Mouse (Mus musculus) testis, adult 2 months (tissue): Measurements from ENCODE around the gene Cdk4.

ENCODE experiments used
- CTCF ChIP-seq: fragments of 200-500 bp; IDR thresholded peaks from 2 replicates; pipeline ENCODE4 v1.5.1; 2012; ENCODE audit warnings: low read depth, mild to moderate bottlenecking, inconsistent platforms, low read length, moderate library complexity; ENCODE audit not compliant: control insufficient read depth, insufficient read depth, insufficient replicate concordance
- POLR2A ChIP-seq: fragments of 200-500 bp; IDR thresholded peaks from 2 replicates; pipeline ENCODE4 v1.6.1; 2012; ENCODE audit warnings: low read depth, mild to moderate bottlenecking, inconsistent platforms, low read length, moderate library complexity; ENCODE audit not compliant: control insufficient read depth

- TF ChIP-seq CTCF (no peak), POLR2A (no peak)
Observed at GRCm38 (mm10) chr10:127043187-127043586, 20.1 kb upstream of the Cdk4 start.
